Mouse (Mus musculus): Measurements from ENCODE around the gene Aldh1a2. TPM values are rescaled to one million over a fixed set of nuclear protein-coding genes. Genes with fewer than 3 reads are reported as not detected.

Gene Aldh1a2
- total RNA-seq, 2 experiments from 2014 or later = 8.1 to 10.0 TPM

- no peak for DNase-seq (ENCODE audit: low spot score in 2 of 2)
- intact Hi-C loops (cut with DNase I) = no loop called here
Observed at GRCm38 (mm10) chr9:71336674-71337073, 121.1 kb downstream of the Aldh1a2 start.

DNA sequence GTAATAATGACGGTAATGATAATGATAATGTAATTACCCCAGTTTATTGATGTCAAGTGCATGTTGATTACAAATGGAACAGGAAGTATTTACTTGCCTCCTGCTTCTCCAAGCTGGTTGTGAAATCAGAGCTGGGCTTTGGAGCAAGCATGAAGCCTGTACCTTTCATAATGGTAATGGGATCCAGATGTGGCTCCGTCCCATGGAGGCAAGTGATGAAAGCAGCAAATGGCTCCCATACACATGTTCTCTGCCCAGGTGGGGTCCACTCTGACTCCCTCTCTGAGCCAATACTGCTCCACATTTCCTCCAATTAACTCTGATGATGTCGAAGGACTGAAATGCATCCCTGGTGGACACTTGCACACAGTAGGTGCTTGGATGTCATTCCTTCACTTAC is 121.8 kb downstream of the Aldh1a2 start:
- no peak for DNase-seq (ENCODE audit: low spot score in 2 of 2)
- intact Hi-C loops (cut with DNase I) = no loop called here

DNA sequence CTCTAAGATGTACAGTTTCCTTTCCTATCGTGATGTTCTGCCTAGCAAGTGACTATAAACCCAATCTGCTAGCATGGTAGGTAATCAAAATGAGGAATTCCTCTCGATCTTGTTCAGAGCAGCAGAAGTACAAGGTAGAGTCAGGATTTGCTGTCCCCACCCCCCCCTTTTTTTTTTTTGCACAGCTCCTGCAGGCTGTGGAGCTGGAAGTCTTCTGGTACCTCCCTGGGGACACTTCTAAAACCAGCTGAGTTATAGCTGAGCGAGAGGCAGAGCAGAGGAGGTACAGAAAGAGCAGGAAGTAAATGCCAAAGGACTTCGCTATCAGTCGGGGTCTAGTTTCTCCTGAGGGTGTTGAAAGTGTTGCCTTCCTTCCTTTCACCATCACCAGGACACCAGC is 124.5 kb downstream of the Aldh1a2 start:
- DNase-seq (ENCODE audit: low spot score in 2 of 2) = no peak
- intact Hi-C loops (cut with DNase I) = loop anchor here (10.0 kb wide), 1 partner anchor 675 kb away; no protein-coding TSS in a partner anchor

Other genes starting within 250 kb of the Aldh1a2 start
- 1 to 10 TPM; 1.8 to 2.5 TPM for gene Aqp9, start 47.1 kb upstream of the Aldh1a2 start, total RNA-seq (2021)